Mouse (Mus musculus): ENCODE measurements around the gene Mcoln1.

Gene Mcoln1

GRCm38 (mm10) chr8:3500235-3501090 is at the start of gene Mcoln1:
Gene Mcoln1, plus strand, starts transcription at chr8:3500457.
- peak; percentile 98 for DNase-seq (ENCODE audit: low spot score)

- DNase-seq (ENCODE audit: low spot score), result peak; percentile 44
Observed at GRCm38 (mm10) chr8:3450670-3451069, 49.6 kb upstream of the Mcoln1 start.

GRCm38 (mm10) chr8:3451992-3452391 is 48.3 kb upstream of the Mcoln1 start:
- no peak for DNase-seq (ENCODE audit: low spot score)

- DNase-seq (ENCODE audit: low spot score), result no peak
Observed at GRCm38 (mm10) chr8:3463248-3463647, 37.0 kb upstream of the Mcoln1 start.

GRCm38 (mm10) chr8:3464309-3464708 is 35.9 kb upstream of the Mcoln1 start:
- peak; percentile 37 for DNase-seq (ENCODE audit: low spot score)

GRCm38 (mm10) chr8:3467006-3467885 is 33.0 kb upstream of the Mcoln1 start, which contains the start of gene Pex11g:
Gene Pex11g, minus strand, starts transcription at chr8:3467680.
- peak; percentile 99 for DNase-seq (ENCODE audit: low spot score)

GRCm38 (mm10) chr8:3467886-3468545 is 32.2 kb upstream of the Mcoln1 start:
- DNase-seq (ENCODE audit: low spot score), result no peak

- no peak for DNase-seq (ENCODE audit: low spot score)
Observed at GRCm38 (mm10) chr8:3468838-3469237, 31.4 kb upstream of the Mcoln1 start.

- no peak for DNase-seq (ENCODE audit: low spot score)
Observed at GRCm38 (mm10) chr8:3470562-3470961, 29.7 kb upstream of the Mcoln1 start, which contains the start of gene Tex45. Gene Tex45, plus strand, starts transcription at chr8:3470862.

- DNase-seq (ENCODE audit: low spot score), result no peak
Observed at GRCm38 (mm10) chr8:3475715-3476429, 24.4 kb upstream of the Mcoln1 start.

- DNase-seq (ENCODE audit: low spot score), result no peak
Observed at GRCm38 (mm10) chr8:3480221-3480785, 20.0 kb upstream of the Mcoln1 start.

- DNase-seq (ENCODE audit: low spot score), result peak; percentile 24
Observed at GRCm38 (mm10) chr8:3481605-3482004, 18.7 kb upstream of the Mcoln1 start.

- DNase-seq (ENCODE audit: low spot score), result no peak
Observed at GRCm38 (mm10) chr8:3482240-3482740, 18.0 kb upstream of the Mcoln1 start.

GRCm38 (mm10) chr8:3483546-3483945 is 16.7 kb upstream of the Mcoln1 start:
- DNase-seq (ENCODE audit: low spot score), result peak; percentile 40

- no peak for DNase-seq (ENCODE audit: low spot score)
Observed at GRCm38 (mm10) chr8:3485192-3485591, 15.1 kb upstream of the Mcoln1 start.

GRCm38 (mm10) chr8:3492901-3493844 is 7.1 kb upstream of the Mcoln1 start, which contains the start of gene Zfp358:
Gene Zfp358, plus strand, starts transcription at chr8:3493138.
- peak; percentile 68 for DNase-seq (ENCODE audit: low spot score)

GRCm38 (mm10) chr8:3493845-3494208 is 6.4 kb upstream of the Mcoln1 start:
- no peak for DNase-seq (ENCODE audit: low spot score)

- no peak for DNase-seq (ENCODE audit: low spot score)
Observed at GRCm38 (mm10) chr8:3495578-3496427, 4.5 kb upstream of the Mcoln1 start.

- no peak for DNase-seq (ENCODE audit: low spot score)
Observed at GRCm38 (mm10) chr8:3496428-3496748, 3.9 kb upstream of the Mcoln1 start.
